Comparison of ENCODE assay signal across 7 mouse cellular contexts in genomic region chr10:62261115-62261886, GRCm38 (mm10). TPM values are rescaled to one million over a fixed set of nuclear protein-coding genes. Genes with fewer than 3 reads are reported as not detected.
DNase-seq lines count a peak whose midpoint lies in the region; ATAC-seq lines count a peak whose summit lies in the region.

No protein-coding gene starts in this region.

- no peak overlapping the region for H3K9ac ChIP-seq in forebrain, embryonic 13.5 days
- no peak overlapping the region for H3K9ac ChIP-seq in hindbrain, embryonic 13.5 days

- H3K4me1 ChIP-seq in forebrain, embryonic 13.5 days = no peaks in the 10 kb centered on the region
- H3K4me1 ChIP-seq in hindbrain, embryonic 13.5 days (replicated peaks) = no peaks in the 10 kb centered on the region

- 19% methylated on average over 18 of the region's 18 CpGs for WGBS in forebrain, embryonic 13.5 days
- WGBS in hindbrain, embryonic 13.5 days = 19% methylated on average over 18 of the region's 18 CpGs

- H3K36me3 ChIP-seq in forebrain, embryonic 13.5 days (ENCODE audit: poor library complexity, severe bottlenecking) = no peaks in the 10 kb centered on the region
- no peaks in the 10 kb centered on the region for H3K36me3 ChIP-seq in hindbrain, embryonic 13.5 days

- H3K27me3 ChIP-seq in forebrain, embryonic 13.5 days = no peaks in the 10 kb centered on the region
- H3K27me3 ChIP-seq in hindbrain, embryonic 13.5 days = peaks cover 11% of the 10 kb centered on the region

- H3K4me2 ChIP-seq in forebrain, embryonic 13.5 days = no peak overlapping the region
- H3K4me2 ChIP-seq in hindbrain, embryonic 13.5 days = no peak overlapping the region

- ATAC-seq in forebrain, embryonic 13.5 days = peak; percentile 72; the same call in 1 of the 2 replicates
- ATAC-seq in hindbrain, embryonic 13.5 days (ENCODE audit: low FRiP score) = peak; percentile 49; the same call in 1 of the 2 replicates

- DNase-seq in NIH3T3 (ENCODE audit: low read depth) = peak; percentile 84
- DNase-seq in c-Kit-positive CD71-positive TER-119-positive erythroid progenitor cells, embryonic 14.5 days (ENCODE audit: low spot score) = peak; percentile 82
- DNase-seq in layer of hippocampus, postnatal 25 days (ENCODE audit: extremely low spot score in 1 of 2, low spot score in 1 of 2) = peak; percentile 36 to 66
- DNase-seq in lung, postnatal 4 days = peak; percentile 74 to 79
- peak; percentile 63 to 66 for DNase-seq in right cerebral cortex, postnatal 10 days (ENCODE audit: low spot score in 2 of 2)

- H3K4me3 ChIP-seq in forebrain, embryonic 13.5 days = no peak overlapping the region
- H3K4me3 ChIP-seq in hindbrain, embryonic 13.5 days = no peak overlapping the region

- H3K9me3 ChIP-seq in forebrain, embryonic 13.5 days (replicated peaks) = no peaks in the 10 kb centered on the region
- no peaks in the 10 kb centered on the region for H3K9me3 ChIP-seq in hindbrain, embryonic 13.5 days

- no peak overlapping the region for H3K27ac ChIP-seq in forebrain, embryonic 13.5 days
- no peak overlapping the region for H3K27ac ChIP-seq in hindbrain, embryonic 13.5 days

RNA-seq across cellular contexts. Expression of gene Tacr2, which starts 9.1 kb away (rescaled TPM):
- polyA plus RNA-seq in forebrain, embryonic 13.5 days (2015; fragmentation: Nextera tagmentation; extraction: Ambion mirVana) = not detected in 2 replicates
- polyA plus RNA-seq in hindbrain, embryonic 13.5 days (2015; fragmentation: Nextera tagmentation; extraction: Ambion mirVana) = not detected in 2 replicates
- under 1 TPM in 1 of 2 experiments, not detected in 1; 0.20 TPM for total RNA-seq in layer of hippocampus, postnatal 25 days (2021)

RNA-seq across cellular contexts. Expression of gene Tspan15, which starts 30.2 kb away (rescaled TPM):
- 14.2 and 18.0 TPM in 2 replicates for polyA plus RNA-seq in forebrain, embryonic 13.5 days (2015; fragmentation: Nextera tagmentation; extraction: Ambion mirVana)
- 20.6 and 22.1 TPM in 2 replicates for polyA plus RNA-seq in hindbrain, embryonic 13.5 days (2015; fragmentation: Nextera tagmentation; extraction: Ambion mirVana)
- 10 to 100 TPM; 20.7 to 21.3 TPM for total RNA-seq in layer of hippocampus, postnatal 25 days (2021)
